Mouse (Mus musculus): ENCODE data around the gene Cyp4v3.

DNA sequence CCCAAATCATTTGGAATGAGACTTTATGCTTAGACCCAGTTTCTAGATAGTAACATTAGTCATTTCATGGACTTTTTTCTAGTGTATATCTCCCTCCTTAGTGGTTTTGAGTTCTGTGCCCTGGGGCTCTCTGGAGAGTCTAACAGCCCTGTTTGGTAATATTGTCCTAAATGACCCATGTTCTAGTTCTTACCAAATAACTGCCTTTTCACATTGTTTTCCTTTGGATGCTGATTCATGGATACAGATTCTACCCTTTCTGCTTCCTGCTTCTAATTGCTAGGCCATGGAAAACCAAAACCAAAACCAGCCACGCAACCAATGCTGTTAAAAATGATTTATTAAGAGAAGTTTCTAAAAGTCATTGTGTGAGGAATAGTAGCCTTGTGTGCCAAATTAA is 27.5 kb downstream of the Cyp4v3 start:
- no peak for TF ChIP-seq POLR2A (IDR thresholded peaks at IDR 0.05; ENCODE audit: low read depth, low read length)
- TF ChIP-seq CTCF (IDR thresholded peaks at IDR 0.05; ENCODE audit: extremely low read depth, insufficient read depth, insufficient read length, insufficient replicate concordance), result no peak

Measured in spleen, adult 2 months (tissue).